In the genomic region with DNA sequence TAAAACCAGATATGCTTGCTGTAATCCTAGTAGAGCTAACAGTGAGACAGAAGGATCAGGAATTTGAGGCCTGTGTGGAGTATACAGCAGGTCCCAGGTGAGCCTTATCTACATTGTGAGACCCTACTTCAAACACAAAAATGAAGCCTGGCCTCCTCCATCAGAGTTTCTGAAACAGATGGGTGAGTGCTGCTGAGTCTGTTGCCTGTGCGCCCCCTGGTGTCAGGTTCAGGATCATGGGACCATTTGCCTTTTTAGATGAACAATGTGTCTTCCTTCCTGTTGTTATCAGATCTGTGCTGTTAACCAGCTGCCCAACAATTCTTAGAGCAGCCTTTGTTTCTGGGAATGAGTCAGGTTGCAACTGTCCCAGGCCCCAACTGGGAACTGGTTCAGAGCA, we compare ENCODE assay signal across 8 mouse cellular contexts. TPM values are rescaled to one million over a fixed set of nuclear protein-coding genes. Genes with fewer than 3 reads are reported as not detected.
DNase-seq lines count a peak whose midpoint lies in the region; ATAC-seq and TF ChIP-seq lines count a peak whose summit lies in the region.

No protein-coding gene starts in this region.

- H3K9ac ChIP-seq in lung, embryonic 14.5 days = no peak overlapping the region

- H3K36me3 ChIP-seq in E14TG2a.4 (ENCODE audit: insufficient read depth, low read length) = peaks cover 95% of the 10 kb centered on the region
- peaks cover 62% of the 10 kb centered on the region for H3K36me3 ChIP-seq in lung, embryonic 14.5 days (ENCODE audit: insufficient read depth)

- WGBS in lung, embryonic 14.5 days = 11% methylated on average over 1 of the region's 1 CpGs

- no peak overlapping the region for H3K27ac ChIP-seq in lung, embryonic 14.5 days (ENCODE audit: low read depth)

- peak; percentile 76 for ATAC-seq in granulocyte monocyte progenitor cell, adult 5-6 weeks (replicated peaks; ENCODE audit: poor library complexity, severe bottlenecking)
- peak; percentile 42; the same call in 1 of the 2 replicates for ATAC-seq in lung, embryonic 14.5 days (ENCODE audit: insufficient read depth)

- 0 out of 2 replicates have a peak, but pooled peaks cover 3% of the 10 kb centered on the region for H3K4me1 ChIP-seq in E14TG2a.4 (replicated peaks; ENCODE audit: low read depth, low read length)
- H3K4me1 ChIP-seq in lung, embryonic 14.5 days (ENCODE audit: insufficient read depth) = no peaks in the 10 kb centered on the region

- H3K4me2 ChIP-seq in lung, embryonic 14.5 days = no peak overlapping the region

- DNase-seq in adrenal gland, adult 8-10 months = peak; percentile 66
- DNase-seq in embryo, embryonic 10.5 days (ENCODE audit: low spot score) = peak; percentile 87
- peak; percentile 90 to 91 for DNase-seq in kidney, postnatal 4 days
- peak; percentile 85 for DNase-seq in lung, embryonic 14.5 days
- peak; percentile 66 for DNase-seq in ovary, postnatal 14 days (ENCODE audit: low spot score)
- DNase-seq in urinary bladder, postnatal 36 days (ENCODE audit: low spot score in 2 of 2) = peak; percentile 67 to 74

- TF ChIP-seq CTCF in E14TG2a.4 (conservative IDR thresholded peaks at IDR 0.05; ENCODE audit: low read length) = peak; percentile 69
- TF ChIP-seq CTCF in lung, embryonic 14.5 days (IDR thresholded peaks at IDR 0.05; ENCODE audit: low read depth) = peak; percentile 88

- H3K27me3 ChIP-seq in E14TG2a.4 (ENCODE audit: insufficient read depth, low read length) = no peaks in the 10 kb centered on the region
- no peaks in the 10 kb centered on the region for H3K27me3 ChIP-seq in lung, embryonic 14.5 days (ENCODE audit: insufficient read depth, low read length)

- no peaks in the 10 kb centered on the region for H3K9me3 ChIP-seq in E14TG2a.4 (ENCODE audit: low read length)
- H3K9me3 ChIP-seq in lung, embryonic 14.5 days (ENCODE audit: low read depth, low read length) = no peaks in the 10 kb centered on the region

- H3K4me3 ChIP-seq in E14TG2a.4 (replicated peaks; ENCODE audit: low read length) = no peak overlapping the region
- H3K4me3 ChIP-seq in lung, embryonic 14.5 days (ENCODE audit: low read depth, low read length) = no peak overlapping the region

RNA-seq across cellular contexts. Expression of a gene that starts 45.7 kb away (rescaled TPM):
- 10 to 100 TPM; 57.6 to 64.3 (median 60.8) TPM for total RNA-seq in adrenal gland, adult 8-10 months (2022)
- 103 and 108 TPM in 2 replicates for total RNA-seq in granulocyte monocyte progenitor cell, adult 5-6 weeks (2014; fragmentation: Nextera tagmentation)
- 59.9 and 70.0 TPM in 2 replicates for total RNA-seq in granulocyte monocyte progenitor cell, adult 5-6 weeks (2017)
- 160 TPM in 2 replicates for polyA plus RNA-seq in lung, embryonic 14.5 days (2014; fragmentation: Nextera tagmentation; extraction: Ambion mirVana)

RNA-seq across cellular contexts. Expression of a gene that starts 45.8 kb away (rescaled TPM):
- total RNA-seq in adrenal gland, adult 8-10 months (2022) = 100 to 1,000 TPM; 107 to 117 (median 114) TPM
- total RNA-seq in granulocyte monocyte progenitor cell, adult 5-6 weeks (2014; fragmentation: Nextera tagmentation) = 137 and 141 TPM in 2 replicates
- 42.6 and 65.7 TPM in 2 replicates for total RNA-seq in granulocyte monocyte progenitor cell, adult 5-6 weeks (2017)
- polyA plus RNA-seq in lung, embryonic 14.5 days (2014; fragmentation: Nextera tagmentation; extraction: Ambion mirVana) = 124 and 137 TPM in 2 replicates
